Mouse (Mus musculus) limb, embryonic 10.5 days (tissue): ENCODE measurements at regions not wholly inside any gene's neighbourhood (a gene's known extent, or its start where the extent isn't known, plus 50 kb on each side); places are given as distances from the start of the nearest gene placed in this dataset.

Experiments used
- DNase-seq: peaks from one replicate; pipeline ENCODE4 v3.0.0-alpha.2; 2017; ENCODE audit warnings: low spot score
- H3K27ac ChIP-seq: fragments of 300-500 bp; sonication (generic); 2 replicates; pipeline ENCODE4 v1.5.1; 2016; ENCODE audit warnings: mild to moderate bottlenecking
- H3K27me3 ChIP-seq: fragments of 300-500 bp; sonication (generic); 2 replicates; pipeline ENCODE4 v1.6.1; 2016; ENCODE audit warnings: low read depth, mild to moderate bottlenecking; ENCODE audit not compliant: poor library complexity, severe bottlenecking
- H3K36me3 ChIP-seq: fragments of 300-500 bp; sonication (generic); 2 replicates; pipeline ENCODE4 v1.6.1; 2016; ENCODE audit warnings: mild to moderate bottlenecking, moderate library complexity
- H3K4me1 ChIP-seq: fragments of 300-500 bp; sonication (generic); 2 replicates; pipeline ENCODE4 v1.6.1; 2016
- H3K4me3 ChIP-seq: fragments of 300-500 bp; sonication (generic); 2 replicates; pipeline ENCODE4 v1.5.1; 2016; ENCODE audit warnings: mild to moderate bottlenecking, moderate library complexity
- H3K9me3 ChIP-seq: fragments of 300-500 bp; sonication (generic); replicated peaks from 2 replicates; pipeline ENCODE4 v1.6.1; 2016; ENCODE audit warnings: mild to moderate bottlenecking
- WGBS: fragments of 180-500 bp; shearing (Covaris S2); methylation state at CpG from one replicate; pipeline ENCODE4 v1.1.7; 2016; 5-methylcytosine and 5-hydroxymethylcytosine counted together

- 86% methylated on average over 6 of the region's 6 CpGs for WGBS
- no peaks in the 10 kb centered on the region for H3K27me3 ChIP-seq
- no peak overlapping the region for H3K27ac ChIP-seq
- no peaks in the 10 kb centered on the region for H3K9me3 ChIP-seq
- H3K4me1 ChIP-seq: no peaks in the 10 kb centered on the region
- no peak for DNase-seq
- no peaks in the 10 kb centered on the region for H3K36me3 ChIP-seq
- no peak overlapping the region for H3K4me3 ChIP-seq
Measured at GRCm38 (mm10) chr17:64382894-64383293, 51.2 kb upstream of the Pja2 start.

- no peaks in the 10 kb centered on the region for H3K4me1 ChIP-seq
- no peak overlapping the region for H3K4me3 ChIP-seq
- no peak for DNase-seq
- no peaks in the 10 kb centered on the region for H3K27me3 ChIP-seq
- 89% methylated on average over 11 of the region's 11 CpGs for WGBS
- no peaks in the 10 kb centered on the region for H3K36me3 ChIP-seq
- H3K9me3 ChIP-seq: no peaks in the 10 kb centered on the region
- no peak overlapping the region for H3K27ac ChIP-seq
Measured at GRCm38 (mm10) chr17:64383600-64383999, 51.9 kb upstream of the Pja2 start.

DNA sequence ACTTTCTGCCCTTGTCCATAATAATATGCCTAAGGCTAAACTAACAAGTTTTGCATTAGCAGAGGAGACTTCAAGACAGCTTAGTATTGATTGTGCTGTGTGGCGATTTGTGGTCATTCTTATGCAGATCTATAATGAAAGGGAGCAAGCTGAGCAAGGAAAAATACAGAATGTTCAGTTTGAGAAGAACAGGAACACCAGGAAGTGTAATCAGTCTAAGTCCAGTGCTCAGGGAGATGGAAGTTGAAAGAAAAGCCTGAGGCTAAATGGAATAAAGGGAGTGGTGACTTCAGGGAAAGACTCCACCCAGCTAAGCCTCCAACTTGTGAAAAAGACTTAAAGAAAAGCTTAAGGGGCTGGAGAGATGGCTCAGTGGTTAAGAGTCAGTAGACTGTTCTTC is 58.6 kb upstream of the Pja2 start:
- no peaks in the 10 kb centered on the region for H3K9me3 ChIP-seq
- H3K27me3 ChIP-seq: no peaks in the 10 kb centered on the region
- no peaks in the 10 kb centered on the region for H3K36me3 ChIP-seq
- no peak overlapping the region for H3K4me3 ChIP-seq
- WGBS: 93% methylated on average over 1 of the region's 1 CpGs
- H3K27ac ChIP-seq: no peak overlapping the region
- H3K4me1 ChIP-seq: no peaks in the 10 kb centered on the region
- DNase-seq: no peak

GRCm38 (mm10) chr17:64397254-64397897 is 65.7 kb upstream of the Pja2 start:
- H3K4me3 ChIP-seq: peak overlapping the region; percentile 19; the same call in 1 of the 2 replicates
- WGBS: 51% methylated on average over 12 of the region's 12 CpGs

GRCm38 (mm10) chr17:64398114-64398692 is 66.5 kb upstream of the Pja2 start:
- Histone ChIP-seq H3K4me3 (no peak overlapping the region), H3K36me3 (no peaks in the 10 kb centered on the region), H3K4me1 (peaks cover 18% of the 10 kb centered on the region), H3K27ac (no peak overlapping the region), H3K9me3 (no peaks in the 10 kb centered on the region), H3K27me3 (no peaks in the 10 kb centered on the region)
- WGBS: 65% methylated on average over 9 of the region's 9 CpGs
- no peak for DNase-seq

More at GRCm38 (mm10) chr17:64397254-64397897, 65.7 kb upstream of the Pja2 start:
- Histone ChIP-seq H3K9me3 (no peaks in the 10 kb centered on the region), H3K36me3 (no peaks in the 10 kb centered on the region), H3K27me3 (no peaks in the 10 kb centered on the region), H3K27ac (peak overlapping the region; percentile 54), H3K4me1 (peaks cover 18% of the 10 kb centered on the region)
- DNase-seq: no peak

DNA sequence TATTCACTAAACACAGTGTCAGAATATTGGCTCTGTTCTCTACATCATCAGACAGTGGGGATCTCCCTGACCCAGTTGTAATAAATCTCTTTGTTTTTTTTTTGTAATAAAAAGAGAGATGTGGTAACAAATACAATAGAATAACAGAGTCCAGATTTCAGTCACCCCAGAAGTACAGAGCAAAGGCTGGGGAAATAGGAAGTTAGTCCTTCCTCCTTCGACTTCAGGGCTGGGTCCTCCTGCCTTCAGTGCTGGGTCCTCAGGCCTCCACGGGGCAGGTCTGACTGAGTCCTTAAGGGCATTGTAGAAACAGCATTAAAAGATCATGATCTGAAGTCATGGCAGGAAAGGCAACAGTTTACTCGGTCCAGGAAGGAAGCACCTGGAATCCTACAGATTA is 67.0 kb upstream of the Pja2 start:
- Histone ChIP-seq H3K4me1 (peaks cover 18% of the 10 kb centered on the region), H3K27me3 (no peaks in the 10 kb centered on the region), H3K9me3 (no peaks in the 10 kb centered on the region), H3K36me3 (no peaks in the 10 kb centered on the region), H3K27ac (no peak overlapping the region), H3K4me3 (no peak overlapping the region)
- DNase-seq: no peak
- 72% methylated on average over 3 of the region's 3 CpGs for WGBS

DNA sequence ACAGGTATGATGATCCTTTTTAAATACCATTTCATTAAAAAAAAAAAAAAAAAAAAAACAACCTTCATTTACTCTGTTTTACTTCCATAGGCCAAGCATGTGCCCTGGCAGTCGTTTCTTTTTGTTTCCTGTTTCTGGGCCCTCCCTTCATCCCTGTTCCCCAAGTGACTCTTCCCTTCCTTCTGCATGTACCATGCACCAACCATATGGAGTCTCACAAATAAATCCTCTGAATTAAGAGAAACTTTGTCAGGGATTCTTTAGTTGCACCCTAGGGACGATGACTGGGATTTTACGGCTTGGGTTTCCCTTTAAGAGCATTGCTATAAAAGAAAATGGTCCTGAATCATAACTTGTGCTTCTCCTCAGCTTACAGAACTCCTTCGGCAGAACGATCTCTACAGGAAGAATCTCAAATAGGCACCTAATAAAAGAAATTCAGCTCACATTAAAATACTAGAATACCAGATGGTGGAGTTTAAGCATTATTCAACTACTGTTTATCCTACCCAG is 75.1 kb upstream of the Pja2 start:
- Histone ChIP-seq H3K36me3 (no peaks in the 10 kb centered on the region), H3K9me3 (no peaks in the 10 kb centered on the region), H3K27ac (no peak overlapping the region), H3K4me1 (peaks cover 22% of the 10 kb centered on the region), H3K4me3 (no peak overlapping the region), H3K27me3 (no peaks in the 10 kb centered on the region)
- WGBS: 60% methylated on average over 5 of the region's 5 CpGs
- DNase-seq: no peak

DNA sequence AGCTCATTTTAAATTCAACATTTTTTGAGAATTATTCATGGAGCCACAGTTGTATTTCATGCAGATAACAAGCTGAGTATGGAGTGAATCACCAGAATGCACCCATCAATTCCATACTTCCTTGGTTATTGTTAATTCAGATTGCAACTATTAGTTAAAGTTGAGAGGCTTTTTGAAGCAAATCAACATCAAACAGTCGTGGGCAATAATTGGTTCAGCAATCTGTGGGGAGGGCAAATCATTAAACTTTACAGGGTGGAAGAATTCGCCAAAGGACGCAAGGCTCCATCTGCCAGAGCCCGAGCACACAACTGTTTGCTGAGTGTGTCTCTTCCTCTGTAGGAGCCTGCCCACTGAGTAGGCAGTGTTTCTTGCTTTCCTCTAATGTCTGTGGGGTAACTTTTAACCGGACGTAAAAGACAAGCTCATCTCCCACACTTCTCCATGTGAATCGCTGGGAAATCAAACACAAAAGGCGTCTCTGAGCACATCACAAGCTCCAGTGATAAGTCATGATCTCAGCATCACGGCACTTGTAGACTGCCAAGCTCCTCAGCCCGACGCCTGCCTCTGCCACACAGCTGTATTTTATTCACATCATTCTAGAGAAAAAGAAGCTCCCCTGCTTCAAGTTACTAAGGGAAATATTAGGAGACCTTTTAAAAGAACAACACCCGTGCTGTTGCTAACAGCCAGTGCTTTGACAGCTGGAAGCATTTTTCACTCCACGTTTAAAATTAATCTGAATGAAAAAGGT is 75.7 kb upstream of the Pja2 start:
- peaks cover 18% of the 10 kb centered on the region for H3K4me1 ChIP-seq
- no peak overlapping the region for H3K4me3 ChIP-seq
- H3K27me3 ChIP-seq: no peaks in the 10 kb centered on the region
- no peaks in the 10 kb centered on the region for H3K9me3 ChIP-seq
- 44% methylated on average over 13 of the region's 13 CpGs for WGBS
- H3K27ac ChIP-seq: peak overlapping the region; percentile 15
- no peaks in the 10 kb centered on the region for H3K36me3 ChIP-seq
- DNase-seq: no peak

GRCm38 (mm10) chr17:64425811-64426210 is 94.1 kb upstream of the Pja2 start:
- no peak overlapping the region for H3K4me3 ChIP-seq
- H3K9me3 ChIP-seq: no peaks in the 10 kb centered on the region
- 85% methylated on average over 1 of the region's 1 CpGs for WGBS
- no peak for DNase-seq
- H3K27ac ChIP-seq: peak overlapping the region; percentile 51; the same call in 1 of the 2 replicates
- peaks cover 23% of the 10 kb centered on the region for H3K4me1 ChIP-seq
- H3K27me3 ChIP-seq: no peaks in the 10 kb centered on the region
- no peaks in the 10 kb centered on the region for H3K36me3 ChIP-seq

- no peaks in the 10 kb centered on the region for H3K9me3 ChIP-seq
- DNase-seq: no peak
- H3K36me3 ChIP-seq: no peaks in the 10 kb centered on the region
- H3K27me3 ChIP-seq: no peaks in the 10 kb centered on the region
- peaks cover 23% of the 10 kb centered on the region for H3K4me1 ChIP-seq
- WGBS: 37% methylated on average over 5 of the region's 5 CpGs
- H3K4me3 ChIP-seq: no peak overlapping the region
- H3K27ac ChIP-seq: 0 out of 2 replicates have a peak overlapping the region, but pooled peaks have one; percentile 51
Measured at GRCm38 (mm10) chr17:64426536-64426935, 94.8 kb upstream of the Pja2 start.

- Histone ChIP-seq H3K27me3 (no peaks in the 10 kb centered on the region), H3K27ac (no peak overlapping the region), H3K4me3 (no peak overlapping the region), H3K9me3 (no peaks in the 10 kb centered on the region), H3K4me1 (no peaks in the 10 kb centered on the region), H3K36me3 (no peaks in the 10 kb centered on the region)
- WGBS: 95% methylated on average over 1 of the region's 1 CpGs
- no peak for DNase-seq
Measured at GRCm38 (mm10) chr17:64439571-64439970, 107.9 kb upstream of the Pja2 start.

DNA sequence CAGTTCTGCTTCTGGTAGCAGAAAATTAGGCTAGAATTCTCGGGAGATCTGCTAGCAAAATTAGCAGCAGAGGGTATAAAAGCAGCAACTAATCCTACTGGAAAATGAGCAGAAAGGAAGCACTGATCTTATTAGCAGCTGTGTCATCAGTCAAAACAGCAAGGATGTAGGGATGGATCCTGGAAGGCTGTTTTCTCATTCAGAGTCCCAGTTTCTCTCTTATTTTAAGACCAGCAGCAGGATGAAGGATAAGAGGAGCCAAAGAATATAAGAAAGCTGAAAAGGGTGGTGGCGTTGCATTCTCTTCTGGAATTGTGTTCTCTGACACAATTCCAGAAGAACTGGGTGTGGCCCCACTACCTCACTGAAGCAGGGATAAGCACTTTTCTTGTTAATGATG is 123.0 kb upstream of the Pja2 start:
- Histone ChIP-seq H3K36me3 (no peaks in the 10 kb centered on the region), H3K27me3 (no peaks in the 10 kb centered on the region), H3K27ac (no peak overlapping the region), H3K4me3 (no peak overlapping the region), H3K9me3 (no peaks in the 10 kb centered on the region; the same call in 1 of the 2 replicates), H3K4me1 (no peaks in the 10 kb centered on the region)
- DNase-seq: no peak
- 75% methylated on average over 2 of the region's 2 CpGs for WGBS

GRCm38 (mm10) chr17:64466273-64466672 is 134.3 kb upstream of the Man2a1 start:
- no peaks in the 10 kb centered on the region for H3K27me3 ChIP-seq
- 87% methylated on average over 7 of the region's 7 CpGs for WGBS

More at GRCm38 (mm10) chr17:64466273-64466672, 134.3 kb upstream of the Man2a1 start:
- no peak overlapping the region for H3K4me3 ChIP-seq
- H3K4me1 ChIP-seq: peaks cover 26% of the 10 kb centered on the region
- no peak for DNase-seq
- H3K9me3 ChIP-seq: no peaks in the 10 kb centered on the region
- no peaks in the 10 kb centered on the region for H3K36me3 ChIP-seq
- H3K27ac ChIP-seq: no peak overlapping the region
